Mouse (Mus musculus): ENCODE results near the gene Rpp25.
A peak's percentile ranks its signal among the peaks of the same experiment; 100 is the strongest.

Gene Rpp25

DNA sequence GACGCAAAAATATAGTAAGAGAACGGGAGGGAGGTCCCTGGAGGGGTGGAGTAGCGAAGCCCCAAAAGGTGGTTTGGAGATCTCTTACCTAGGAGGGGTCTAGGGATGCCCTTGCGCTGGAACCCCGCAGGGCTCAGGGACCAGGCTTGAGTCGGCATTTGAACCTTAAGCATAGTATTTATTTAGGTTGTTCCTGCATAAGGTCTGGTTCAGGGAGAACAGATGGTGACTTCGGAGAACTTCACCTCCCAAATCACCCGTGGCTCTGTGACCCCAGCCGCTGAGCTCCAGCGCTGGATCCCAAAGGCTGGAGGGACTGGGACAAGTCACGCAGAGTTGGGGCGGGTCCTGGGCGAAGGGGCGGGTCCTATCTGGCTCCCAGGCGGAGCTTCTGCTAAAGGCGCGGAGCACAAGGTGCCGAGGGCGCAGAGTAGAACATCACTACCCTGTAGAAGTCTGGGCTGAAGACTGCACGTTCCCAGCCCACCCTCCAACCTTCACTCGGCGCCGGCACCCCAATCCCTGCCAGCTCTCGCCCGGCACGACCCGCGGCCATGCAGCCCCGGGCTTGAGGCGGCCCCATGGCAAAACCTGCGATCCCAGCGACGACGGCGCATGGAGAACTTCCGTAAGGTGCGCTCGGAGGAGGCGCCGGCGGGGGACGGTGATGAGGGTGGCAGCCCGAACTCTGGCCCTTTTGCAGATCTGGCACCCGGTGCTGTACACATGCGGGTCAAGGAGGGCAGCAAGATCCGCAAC lies at the start of gene Rpp25:
Gene Rpp25 (plus strand): TSS at position 405 of the 759 bp plus-strand sequence.
- peak; percentile 65 for DNase-seq (ENCODE audit: low spot score)

- no peak for DNase-seq (ENCODE audit: low spot score)
These were observed 44.1 kb upstream of the Rpp25 start for GRCm38 (mm10) chr9:57459707-57460106.

- no peak for DNase-seq (ENCODE audit: low spot score)
These were observed 41.0 kb upstream of the Rpp25 start for GRCm38 (mm10) chr9:57462866-57463265.

DNA sequence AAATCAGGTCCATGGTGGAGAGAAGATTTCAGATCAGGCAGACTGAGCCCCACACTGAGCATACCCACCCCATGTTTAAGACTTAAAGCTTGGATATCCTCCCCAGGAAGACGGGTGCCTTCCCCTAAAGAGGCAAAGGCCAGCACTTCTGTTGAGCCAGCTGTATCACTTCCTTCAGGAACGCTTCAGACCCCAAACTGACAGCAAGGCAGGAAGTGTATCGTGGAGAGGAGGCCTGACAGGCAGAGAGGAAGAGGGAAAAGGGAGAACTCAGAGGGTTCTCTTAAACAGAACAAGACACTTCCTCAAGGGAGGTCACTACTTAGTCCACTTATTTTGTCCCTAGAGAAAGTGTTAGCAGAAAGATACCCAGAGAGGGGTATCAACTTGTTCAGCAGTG lies 37.7 kb upstream of the Rpp25 start:
- DNase-seq (ENCODE audit: low spot score) = no peak

GRCm38 (mm10) chr9:57467271-57467771 lies 36.5 kb upstream of the Rpp25 start:
- no peak for DNase-seq (ENCODE audit: low spot score)

- peak; percentile 83 for DNase-seq (ENCODE audit: low spot score)
These were observed 35.8 kb upstream of the Rpp25 start, which contains the start of gene Scamp5 for GRCm38 (mm10) chr9:57467896-57468549. Gene Scamp5, minus strand, starts transcription at chr9:57468060.

DNA sequence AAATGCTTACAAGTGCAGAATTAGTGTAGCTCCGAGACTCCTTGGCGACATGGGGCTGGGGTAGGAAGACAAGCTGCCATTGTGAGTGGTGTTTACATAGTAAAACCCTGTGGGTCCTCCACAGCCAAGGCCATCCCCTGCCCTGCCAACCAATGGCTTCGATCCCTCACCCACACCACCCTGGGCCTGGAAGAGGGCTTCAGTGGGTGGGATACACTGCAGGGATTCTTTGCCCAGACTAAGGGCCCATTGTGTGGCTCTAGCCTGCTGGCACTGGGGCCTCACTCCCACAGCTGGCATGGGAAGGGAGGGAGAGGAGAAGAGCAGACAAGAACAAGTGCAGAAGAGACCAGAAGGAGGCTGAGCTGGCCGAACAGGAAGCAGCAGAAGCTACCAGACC lies 34.9 kb upstream of the Rpp25 start:
- no peak for DNase-seq (ENCODE audit: low spot score)

DNA sequence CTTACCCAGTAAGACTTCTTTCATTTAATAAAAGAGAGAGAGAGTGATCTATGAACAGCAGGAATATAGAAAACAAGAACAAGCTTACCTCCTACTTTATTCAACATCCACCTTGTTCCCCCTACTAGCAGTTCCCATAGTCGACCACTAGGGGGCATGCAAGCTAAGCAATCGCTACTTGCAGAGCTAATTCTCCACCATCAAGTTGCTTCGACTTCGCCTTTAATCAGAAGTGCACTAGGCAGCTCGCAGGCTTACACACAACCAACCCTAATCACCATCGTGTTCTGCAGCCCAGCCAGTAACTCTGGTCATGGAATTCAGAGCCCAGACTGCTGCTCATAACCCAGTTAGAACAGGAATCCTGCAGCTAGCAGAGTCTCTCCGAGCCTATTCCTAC lies 18.1 kb upstream of the Rpp25 start:
- peak; percentile 64 for DNase-seq (ENCODE audit: low spot score)

DNA sequence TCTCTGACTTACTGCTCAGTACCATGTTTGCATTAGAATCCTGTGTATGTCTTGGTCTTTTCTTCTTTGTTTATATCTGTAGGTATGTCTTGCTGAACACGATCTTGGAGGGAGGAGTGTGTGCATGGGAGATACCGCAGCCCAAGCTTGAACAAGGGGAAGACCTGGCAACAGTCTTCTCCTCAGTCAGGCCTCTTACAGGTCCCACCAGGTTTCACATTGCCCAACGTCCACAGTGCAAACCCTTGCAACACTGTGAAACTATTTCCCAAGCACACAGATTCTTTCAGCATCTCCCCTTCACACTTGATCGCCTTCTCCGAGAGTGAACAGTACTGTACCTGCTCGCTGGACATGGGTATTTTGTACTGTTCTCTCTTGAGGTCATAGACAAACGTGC lies 16.0 kb upstream of the Rpp25 start:
- DNase-seq (ENCODE audit: low spot score) = no peak

DNA sequence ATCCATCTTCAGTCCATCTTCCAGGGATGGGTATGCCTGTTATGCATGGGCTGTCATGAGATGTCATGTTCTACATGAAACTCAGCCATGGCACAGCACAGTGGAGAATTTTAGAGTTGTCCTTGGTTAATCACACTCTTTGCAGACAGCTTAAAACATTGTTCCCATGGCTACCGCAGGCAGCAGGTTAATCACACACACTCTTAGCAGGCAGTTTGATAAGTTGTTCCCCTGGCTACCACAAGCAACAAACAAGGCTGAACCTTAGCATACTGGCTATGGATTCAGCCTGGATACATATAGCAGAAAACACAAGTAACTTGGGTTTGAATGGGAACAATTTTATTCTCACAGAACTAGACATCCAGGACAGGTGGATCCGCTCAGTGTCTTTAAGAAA lies 10.3 kb upstream of the Rpp25 start:
- DNase-seq (ENCODE audit: low spot score) = no peak

DNA sequence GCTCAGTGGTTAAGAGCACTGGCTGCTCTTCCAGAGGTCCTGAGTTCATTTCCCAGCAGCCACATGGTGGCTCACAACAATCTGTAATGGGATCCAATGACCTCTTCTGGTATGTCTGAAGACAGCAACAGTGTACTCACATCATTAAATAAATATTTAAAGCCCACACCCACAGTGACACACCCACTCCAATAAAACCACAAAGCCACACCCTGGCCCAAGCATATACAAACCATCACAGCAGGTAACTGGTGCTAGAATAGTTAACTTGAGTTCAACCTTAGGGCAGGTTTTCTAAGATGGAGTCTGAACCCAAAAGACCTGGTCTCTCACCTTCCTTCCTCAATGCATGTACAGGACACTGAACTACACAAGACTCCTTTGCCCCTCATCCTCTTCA lies 8.9 kb upstream of the Rpp25 start:
- no peak for DNase-seq (ENCODE audit: low spot score)

GRCm38 (mm10) chr9:57497236-57497635 lies 6.6 kb upstream of the Rpp25 start:
- no peak for DNase-seq (ENCODE audit: low spot score)

- DNase-seq (ENCODE audit: low spot score) = no peak
These were observed 5.3 kb upstream of the Rpp25 start for GRCm38 (mm10) chr9:57498536-57498935.

- DNase-seq (ENCODE audit: low spot score) = no peak
These were observed 2.4 kb upstream of the Rpp25 start for GRCm38 (mm10) chr9:57501452-57501851.

- DNase-seq (ENCODE audit: low spot score) = no peak
These were observed 2.0 kb upstream of the Rpp25 start for GRCm38 (mm10) chr9:57501861-57502260.

GRCm38 (mm10) chr9:57502911-57503621 lies 760 bp upstream of the Rpp25 start:
- DNase-seq (ENCODE audit: low spot score) = peak; percentile 22

- DNase-seq (ENCODE audit: low spot score) = peak; percentile 37
These were observed 515 bp downstream of the Rpp25 start for GRCm38 (mm10) chr9:57504381-57504700.

- DNase-seq (ENCODE audit: low spot score) = no peak
These were observed 1.1 kb downstream of the Rpp25 start for GRCm38 (mm10) chr9:57504891-57505290.

- peak; percentile 90 for DNase-seq (ENCODE audit: low spot score)
These were observed 1.9 kb downstream of the Rpp25 start for GRCm38 (mm10) chr9:57505700-57506099.

- no peak for DNase-seq (ENCODE audit: low spot score)
These were observed 6.8 kb downstream of the Rpp25 start for GRCm38 (mm10) chr9:57510577-57510976.

- no peak for DNase-seq (ENCODE audit: low spot score)
These were observed 13.3 kb downstream of the Rpp25 start for GRCm38 (mm10) chr9:57517113-57517512.

DNA sequence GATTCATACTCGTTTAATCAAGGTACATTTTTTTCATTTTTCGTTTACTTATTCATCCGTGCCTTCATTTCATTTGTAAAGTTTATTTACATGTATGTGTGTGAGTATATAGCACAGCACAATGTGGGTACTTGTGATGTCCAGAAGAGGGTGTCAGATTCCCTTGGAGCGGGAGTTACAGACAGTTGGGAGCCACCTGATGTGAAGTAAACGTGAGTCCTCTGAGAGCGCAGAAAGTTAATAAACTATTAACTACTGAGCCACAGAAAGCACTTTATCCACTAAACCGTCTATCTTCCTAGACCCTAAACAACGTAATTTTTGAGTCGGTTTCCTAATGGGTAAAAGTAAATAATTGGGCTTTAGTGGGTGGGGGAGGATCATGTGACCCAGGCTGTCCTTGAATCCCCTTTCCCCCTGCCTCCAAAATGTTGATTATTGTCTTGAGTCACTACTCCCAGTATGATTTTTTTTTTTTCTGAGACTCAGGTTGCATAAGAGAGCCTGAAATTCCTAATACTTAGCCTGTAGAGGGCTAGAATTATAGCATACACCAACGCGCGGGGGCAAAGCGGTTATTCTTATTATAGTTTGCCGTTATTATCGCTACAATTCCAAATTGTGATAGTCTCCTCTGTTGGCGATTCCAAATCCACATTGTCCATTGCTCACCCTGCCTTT lies 16.7 kb downstream of the Rpp25 start:
- DNase-seq (ENCODE audit: low spot score) = no peak
